Mouse (Mus musculus): ENCODE data around the gene Prss53. TPM values are rescaled to one million over a fixed set of nuclear protein-coding genes. Genes with fewer than 3 reads are reported as not detected.
"Not testable (repeated sequence)": the region's sequence is repeated elsewhere in the genome, so short reads cannot be mapped to it uniquely, and the experiment has no call there.

Gene Prss53
- polyA plus RNA-seq, 1 experiment from 2014 or later, result 1.8 TPM

DNA sequence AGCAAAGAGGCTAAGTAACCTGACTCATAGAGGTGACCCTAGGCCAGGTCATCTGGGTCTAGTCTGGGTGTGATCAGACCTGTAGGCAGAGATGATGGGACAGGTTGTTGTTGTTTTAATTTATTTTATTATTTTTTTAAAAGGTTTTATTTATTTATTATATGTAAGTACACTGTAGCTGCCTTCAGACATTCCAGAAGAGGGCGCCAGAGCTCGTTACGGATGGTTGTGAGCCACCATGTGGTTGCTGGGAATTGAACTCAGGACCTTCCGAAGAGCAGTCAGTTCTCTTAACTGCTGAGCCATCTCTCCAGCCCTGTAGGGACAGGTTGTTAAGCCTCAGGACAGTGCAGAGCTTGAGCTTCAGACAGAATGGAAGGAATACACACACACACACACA is 52.9 kb downstream of the Prss53 start:
- not testable (repeated sequence) for H3K36me3 ChIP-seq; H3K9ac ChIP-seq; ATAC-seq (ENCODE audit: insufficient read depth, low FRiP score, low read depth); H3K27me3 ChIP-seq (replicated peaks); H3K27ac ChIP-seq; H3K4me1 ChIP-seq; H3K4me2 ChIP-seq; H3K4me3 ChIP-seq (replicated peaks); H3K9me3 ChIP-seq
- WGBS, result 83% methylated on average over 4 of the region's 4 CpGs

DNA sequence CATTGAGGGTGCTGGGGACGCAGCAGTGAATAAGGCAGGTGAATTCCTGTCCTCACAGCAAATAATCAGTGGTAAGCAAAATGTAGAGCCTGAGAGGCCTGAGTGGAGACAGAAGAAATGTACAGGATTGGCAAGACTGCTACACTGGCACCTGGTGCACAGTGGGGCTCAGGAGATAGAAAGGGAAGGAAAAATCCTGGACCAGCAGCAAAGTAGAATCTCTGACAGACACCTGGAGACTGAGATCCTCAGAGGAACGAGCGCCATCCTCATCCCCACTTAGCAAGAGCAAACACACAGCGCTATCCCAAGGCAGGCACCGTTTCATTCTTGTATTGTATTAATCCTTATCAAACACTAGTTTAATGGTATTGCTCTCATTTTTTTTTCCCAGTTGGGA is 53.3 kb downstream of the Prss53 start:
- no peak overlapping the region for H3K9ac ChIP-seq
- H3K4me3 ChIP-seq (replicated peaks), result no peak overlapping the region
- no peak for ATAC-seq (ENCODE audit: insufficient read depth, low FRiP score, low read depth)
- H3K4me2 ChIP-seq, result no peak overlapping the region
- H3K9me3 ChIP-seq, result no peaks in the 10 kb centered on the region
- H3K27ac ChIP-seq, result no peak overlapping the region
- no peaks in the 10 kb centered on the region for H3K36me3 ChIP-seq
- 86% methylated on average over 5 of the region's 5 CpGs for WGBS
- 0 out of 2 replicates have a peak, but pooled peaks cover 5% of the 10 kb centered on the region for H3K4me1 ChIP-seq
- H3K27me3 ChIP-seq (replicated peaks), result no peaks in the 10 kb centered on the region

Other genes with a start within 250 kb of the Prss53 start
- 59.3 and 63.4 TPM in 2 replicates for gene Bcl7c, start 182.0 kb downstream of the Prss53 start, polyA plus RNA-seq (2015; fragmentation: Nextera tagmentation; extraction: Ambion mirVana)
- 15.6 and 17.0 TPM in 2 replicates for gene Ctf1, start 178.2 kb downstream of the Prss53 start, polyA plus RNA-seq (2015; fragmentation: Nextera tagmentation; extraction: Ambion mirVana)
- gene Ctf2, start 158.8 kb downstream of the Prss53 start, polyA plus RNA-seq (2015; fragmentation: Nextera tagmentation; extraction: Ambion mirVana), result 0.24 and 0.26 TPM in 2 replicates
- gene Fbxl19, start 146.4 kb downstream of the Prss53 start, polyA plus RNA-seq (2015; fragmentation: Nextera tagmentation; extraction: Ambion mirVana), result 3.8 and 4.8 TPM in 2 replicates
- 29.2 and 29.6 TPM in 2 replicates for gene Orai3, start 121.2 kb downstream of the Prss53 start, polyA plus RNA-seq (2015; fragmentation: Nextera tagmentation; extraction: Ambion mirVana)
- gene Setd1a, start 114.3 kb downstream of the Prss53 start, polyA plus RNA-seq (2015; fragmentation: Nextera tagmentation; extraction: Ambion mirVana), result 21.1 and 25.0 TPM in 2 replicates
- gene Gm49388, start 105.4 kb downstream of the Prss53 start, polyA plus RNA-seq (2015; fragmentation: Nextera tagmentation; extraction: Ambion mirVana), result not detected in 2 replicates
- 27.4 and 31.8 TPM in 2 replicates for gene Hsd3b7, start 90.4 kb downstream of the Prss53 start, polyA plus RNA-seq (2015; fragmentation: Nextera tagmentation; extraction: Ambion mirVana)
- 45.3 and 48.1 TPM in 2 replicates for gene Stx4a, start 66.7 kb downstream of the Prss53 start, polyA plus RNA-seq (2015; fragmentation: Nextera tagmentation; extraction: Ambion mirVana)
- gene Stx1b, start 66.4 kb downstream of the Prss53 start, polyA plus RNA-seq (2015; fragmentation: Nextera tagmentation; extraction: Ambion mirVana), result 3.2 and 3.4 TPM in 2 replicates
- gene Zfp646, start 14.7 kb downstream of the Prss53 start, polyA plus RNA-seq (2015; fragmentation: Nextera tagmentation; extraction: Ambion mirVana), result 9.1 and 10.9 TPM in 2 replicates
- gene Zfp668, start 14.1 kb downstream of the Prss53 start, polyA plus RNA-seq (2015; fragmentation: Nextera tagmentation; extraction: Ambion mirVana), result 14.6 and 16.7 TPM in 2 replicates
- not detected in 2 replicates for gene Gm21974, start 4.5 kb upstream of the Prss53 start, polyA plus RNA-seq (2015; fragmentation: Nextera tagmentation; extraction: Ambion mirVana)
- gene Vkorc1, start 4.6 kb upstream of the Prss53 start, polyA plus RNA-seq (2015; fragmentation: Nextera tagmentation; extraction: Ambion mirVana), result 186 and 190 TPM in 2 replicates
- 145 and 157 TPM in 2 replicates for gene Bckdk, start 13.1 kb upstream of the Prss53 start, polyA plus RNA-seq (2015; fragmentation: Nextera tagmentation; extraction: Ambion mirVana)
- gene Kat8, start 21.5 kb upstream of the Prss53 start, polyA plus RNA-seq (2015; fragmentation: Nextera tagmentation; extraction: Ambion mirVana), result 35.0 and 35.6 TPM in 2 replicates
- gene Prss8, start 39.1 kb upstream of the Prss53 start, polyA plus RNA-seq (2015; fragmentation: Nextera tagmentation; extraction: Ambion mirVana), result 61.2 and 70.2 TPM in 2 replicates
- gene Prss36, start 55.8 kb upstream of the Prss53 start, polyA plus RNA-seq (2015; fragmentation: Nextera tagmentation; extraction: Ambion mirVana), result 10.8 and 10.9 TPM in 2 replicates
- 367 and 393 TPM in 2 replicates for gene Fus, start 76.5 kb upstream of the Prss53 start, polyA plus RNA-seq (2015; fragmentation: Nextera tagmentation; extraction: Ambion mirVana)
- gene Pycard, start 102.9 kb upstream of the Prss53 start, polyA plus RNA-seq (2015; fragmentation: Nextera tagmentation; extraction: Ambion mirVana), result 177 and 185 TPM in 2 replicates
- gene Trim72, start 113.0 kb upstream of the Prss53 start, polyA plus RNA-seq (2015; fragmentation: Nextera tagmentation; extraction: Ambion mirVana), result 0.09 and 0.41 TPM in 2 replicates
- gene Itgam, start 171.7 kb upstream of the Prss53 start, polyA plus RNA-seq (2015; fragmentation: Nextera tagmentation; extraction: Ambion mirVana), result 3.5 and 3.6 TPM in 2 replicates
- not detected in 2 replicates for gene Gm49368, start 171.7 kb upstream of the Prss53 start, polyA plus RNA-seq (2015; fragmentation: Nextera tagmentation; extraction: Ambion mirVana)
- 0.22 and 0.40 TPM in 2 replicates for gene Itgax, start 238.6 kb upstream of the Prss53 start, polyA plus RNA-seq (2015; fragmentation: Nextera tagmentation; extraction: Ambion mirVana)

Data from stomach, embryonic 15.5 days (tissue).